Mouse (Mus musculus): ENCODE data around the gene Mageb3. TPM values are rescaled to one million over a fixed set of nuclear protein-coding genes. Genes with fewer than 3 reads are reported as not detected.

The Mageb3 gene
- polyA plus RNA-seq, 1 experiment from 2014 or later, result 0.60 TPM

Other genes with a start within 250 kb of the Mageb3 start
- gene Frmd5, start 149.0 kb downstream of the Mageb3 start, polyA plus RNA-seq (2015; fragmentation: Nextera tagmentation; extraction: Ambion mirVana), result 20.2 and 24.1 TPM in 2 replicates
- gene Casc4, start 89.1 kb downstream of the Mageb3 start, polyA plus RNA-seq (2015; fragmentation: Nextera tagmentation; extraction: Ambion mirVana), result 31.6 and 42.4 TPM in 2 replicates
- 30.8 and 37.6 TPM in 2 replicates for gene Ctdspl2, start 91 bp downstream of the Mageb3 start, polyA plus RNA-seq (2015; fragmentation: Nextera tagmentation; extraction: Ambion mirVana)
- gene Eif3j1, start 72.5 kb upstream of the Mageb3 start, polyA plus RNA-seq (2015; fragmentation: Nextera tagmentation; extraction: Ambion mirVana), result 11.1 and 12.3 TPM in 2 replicates
- gene Spg11, start 162.3 kb upstream of the Mageb3 start, polyA plus RNA-seq (2015; fragmentation: Nextera tagmentation; extraction: Ambion mirVana), result 5.8 and 6.6 TPM in 2 replicates
- 138 and 290 TPM in 2 replicates for gene B2m, start 191.6 kb upstream of the Mageb3 start, polyA plus RNA-seq (2015; fragmentation: Nextera tagmentation; extraction: Ambion mirVana)
- not detected in 2 replicates for gene Trim69, start 204.6 kb upstream of the Mageb3 start, polyA plus RNA-seq (2015; fragmentation: Nextera tagmentation; extraction: Ambion mirVana)
- gene Patl2, start 230.1 kb upstream of the Mageb3 start, polyA plus RNA-seq (2015; fragmentation: Nextera tagmentation; extraction: Ambion mirVana), result 0.09 TPM in 1 of 2 replicates, not detected in the other
- not detected in 2 replicates for gene Terb2, start 230.2 kb upstream of the Mageb3 start, polyA plus RNA-seq (2015; fragmentation: Nextera tagmentation; extraction: Ambion mirVana)